Mouse (Mus musculus): ENCODE data around the gene Bcl2. TPM values are rescaled to one million over a fixed set of nuclear protein-coding genes. Genes with fewer than 3 reads are reported as not detected.

Bcl2 gene
- total RNA-seq, 4 experiments from 2014 or later: 1.6 to 2.1 (median 1.7) TPM

DNA sequence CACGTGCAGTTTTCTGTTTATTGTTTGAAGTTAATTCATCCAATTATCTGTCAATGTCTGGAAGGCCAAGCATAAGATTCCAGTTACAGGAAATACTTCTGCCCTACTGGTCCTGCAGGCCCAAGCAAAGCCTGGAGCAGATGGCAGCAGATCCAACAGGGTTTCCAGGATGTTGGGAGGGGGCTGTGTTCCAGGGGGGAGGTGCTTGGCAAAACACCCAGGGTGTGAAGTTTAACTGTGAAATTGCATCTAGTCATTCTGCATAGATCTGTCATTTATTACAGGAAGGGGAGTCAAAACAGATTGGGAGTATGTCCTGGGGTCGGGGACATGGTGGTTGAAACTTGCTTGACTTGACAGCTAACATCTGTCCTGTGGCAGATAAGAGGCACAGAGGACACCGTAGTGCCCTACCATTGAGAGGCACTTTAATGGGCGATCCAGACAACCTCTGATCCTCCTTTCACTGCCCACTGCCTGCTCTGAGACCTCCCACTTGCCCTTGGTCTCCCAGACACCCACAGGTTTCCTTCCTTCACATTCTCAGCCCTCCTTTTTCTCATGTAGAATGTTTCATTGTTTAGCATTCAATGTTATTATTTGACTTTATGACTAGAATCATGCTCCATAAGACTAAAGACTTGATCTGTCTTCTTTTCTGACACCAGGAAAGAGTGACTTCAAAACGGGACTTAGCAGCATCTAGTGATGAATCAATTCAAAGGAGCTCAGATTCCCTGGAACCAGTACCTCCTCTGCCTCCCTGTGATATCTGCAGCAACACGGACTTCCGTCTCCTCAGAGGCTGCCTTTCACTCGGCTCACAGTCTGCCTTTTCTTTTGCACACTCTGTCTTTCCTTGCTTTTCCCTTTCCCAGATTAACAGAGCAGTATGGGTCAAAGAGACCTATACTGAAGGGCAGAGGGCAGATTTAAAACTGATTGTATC lies 47.7 kb downstream of the Bcl2 start:
- DNase-seq (ENCODE audit: low spot score in 2 of 2): no peak

DNA sequence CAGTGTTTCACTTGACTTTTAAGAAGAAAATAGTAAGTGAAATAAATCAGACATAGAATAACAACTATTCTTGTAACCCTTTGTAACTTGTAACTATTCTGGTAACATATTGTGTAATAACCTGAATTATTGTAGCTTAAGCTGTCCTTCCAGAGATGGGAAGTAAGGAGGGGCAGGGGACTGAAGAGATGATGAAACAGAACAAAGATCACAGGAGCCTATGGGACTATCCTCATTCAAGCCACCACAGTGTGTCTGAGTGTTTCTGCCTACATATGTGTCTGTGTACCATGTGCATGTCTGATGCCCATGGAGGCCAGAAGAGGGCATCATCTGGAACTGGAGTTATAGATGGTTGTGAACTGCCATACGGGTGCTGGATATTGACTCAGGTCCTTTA lies 49.1 kb downstream of the Bcl2 start:
- DNase-seq (ENCODE audit: low spot score in 2 of 2): no peak

DNA sequence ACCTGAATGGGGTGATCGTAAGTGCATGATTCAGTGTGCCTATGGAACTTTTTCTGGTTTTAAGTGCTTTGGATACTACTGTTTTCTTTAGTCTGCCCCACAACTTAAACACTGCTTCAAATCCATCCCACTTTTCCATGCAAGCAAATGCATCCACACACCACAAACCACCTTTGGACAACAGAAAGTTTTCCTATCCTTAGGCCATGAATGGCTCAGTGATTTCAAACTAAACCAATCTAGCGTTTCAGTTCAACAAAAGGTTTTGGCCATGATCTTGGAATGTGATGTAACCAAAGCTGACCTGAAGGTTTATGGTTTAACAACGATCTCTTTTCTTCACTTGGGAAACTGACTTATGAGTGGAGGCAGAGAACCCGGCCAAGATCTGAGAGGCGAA lies 51.6 kb downstream of the Bcl2 start:
- no peak for DNase-seq (ENCODE audit: low spot score in 2 of 2)

DNA sequence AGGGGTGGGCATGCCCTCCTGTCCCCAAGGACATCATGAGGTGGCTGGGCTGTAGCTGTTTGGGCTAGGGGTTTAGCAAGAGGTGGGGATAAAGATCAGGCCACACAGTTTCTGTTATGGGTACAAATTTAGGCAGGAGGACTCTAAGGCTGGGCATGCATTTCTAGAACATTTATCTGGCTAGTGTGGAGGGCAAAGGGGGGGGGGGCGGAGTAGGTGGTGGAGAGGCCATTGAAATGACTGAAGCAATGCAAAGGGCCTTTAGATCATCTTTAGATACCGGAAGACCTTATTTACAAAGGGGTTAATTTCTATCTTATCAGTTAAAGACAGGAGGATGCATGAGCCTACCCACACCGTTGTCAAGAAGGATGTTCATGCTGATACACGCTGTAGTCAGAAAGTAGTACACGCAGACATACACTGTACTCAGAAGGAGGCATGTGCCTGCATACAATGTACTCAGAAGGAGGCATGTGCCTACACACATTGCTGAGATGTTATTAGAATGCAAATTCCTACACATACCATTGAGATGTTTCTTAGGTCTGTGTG lies 55.7 kb downstream of the Bcl2 start:
- DNase-seq (ENCODE audit: low spot score in 2 of 2): no peak

DNA sequence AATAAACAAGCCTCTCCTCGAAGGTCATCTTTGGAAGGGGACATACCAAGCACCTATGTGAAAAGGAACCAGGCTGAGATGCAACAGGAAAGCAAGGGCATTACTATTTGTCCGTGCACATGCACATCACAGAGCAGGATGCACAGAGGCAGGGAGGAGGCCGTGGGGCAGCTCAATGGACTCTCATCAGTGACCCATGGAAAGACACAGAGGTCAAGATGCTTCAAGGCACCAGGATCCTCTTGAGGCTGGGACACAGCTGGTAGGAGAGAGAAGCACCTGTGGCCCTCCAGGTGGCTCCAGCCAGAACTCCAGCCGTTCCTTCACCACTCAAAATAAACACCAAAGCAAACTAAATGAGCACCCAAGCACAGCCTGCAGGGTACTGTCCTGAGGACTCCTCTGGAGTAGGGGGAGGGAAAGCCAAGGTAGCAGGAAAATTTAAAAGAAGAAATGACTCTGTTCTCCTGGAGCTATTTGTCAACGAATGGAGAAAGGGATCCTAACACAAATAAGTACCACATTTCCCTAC lies 57.8 kb downstream of the Bcl2 start:
- no peak for DNase-seq (ENCODE audit: low spot score in 2 of 2)

DNA sequence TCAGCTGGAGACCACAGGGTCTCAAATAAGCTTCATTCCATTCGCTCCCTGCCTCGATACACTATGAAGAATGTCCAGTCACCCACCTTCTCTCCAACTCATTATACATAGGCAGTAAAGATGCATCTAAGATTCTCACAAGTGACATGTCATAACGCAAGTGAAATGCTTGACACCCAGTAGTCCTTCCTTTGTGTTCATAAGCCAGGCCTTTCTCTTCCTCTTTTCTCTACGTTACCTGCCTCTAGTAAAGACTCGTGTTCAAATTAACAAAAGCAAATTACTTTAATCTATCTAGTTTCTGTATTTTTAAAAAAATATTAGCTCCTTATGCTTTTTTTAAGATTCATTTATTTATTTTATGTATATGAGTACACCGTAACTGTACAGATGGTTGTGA lies 59.8 kb downstream of the Bcl2 start:
- DNase-seq (ENCODE audit: low spot score in 2 of 2): no peak

DNA sequence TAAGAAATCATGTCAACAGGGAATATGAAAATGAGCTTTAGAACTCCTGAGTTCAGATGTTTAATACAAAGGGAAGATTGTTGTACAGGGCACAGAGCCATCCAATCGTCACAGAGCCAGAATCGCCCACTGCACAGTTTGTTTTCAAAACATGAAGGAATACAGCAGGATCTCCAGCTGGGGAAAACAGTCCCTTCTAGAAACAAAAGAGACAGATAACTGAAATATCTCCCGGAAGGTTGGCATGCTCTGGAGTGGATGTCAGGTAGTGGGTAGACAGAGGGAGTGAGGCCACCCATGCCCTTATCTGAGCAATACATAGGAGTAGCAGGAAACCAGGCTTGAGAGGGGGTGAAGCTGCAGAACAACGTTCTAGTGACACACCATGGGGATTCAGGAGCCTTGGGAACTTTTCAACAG lies 60.6 kb downstream of the Bcl2 start:
- no peak for DNase-seq (ENCODE audit: low spot score in 2 of 2)

DNA sequence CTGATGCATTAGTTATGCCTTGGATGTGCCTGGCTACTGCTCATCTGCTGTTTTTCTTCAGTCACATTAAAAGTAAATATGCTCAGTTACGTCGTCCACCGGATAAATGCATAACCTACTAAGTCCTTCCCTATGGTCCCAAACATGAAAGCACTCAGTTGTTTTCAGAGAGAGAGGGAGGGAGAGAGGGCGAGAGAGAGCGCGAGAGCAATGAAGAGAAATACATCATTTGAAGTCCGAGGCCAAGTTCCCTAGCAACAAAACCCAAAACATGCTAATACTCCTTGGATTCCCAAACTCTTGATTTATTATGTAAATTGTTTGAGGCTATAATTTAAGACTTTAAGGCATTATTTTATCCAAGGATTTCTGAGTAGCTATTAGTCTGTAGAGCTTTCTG lies 62.9 kb downstream of the Bcl2 start:
- no peak for DNase-seq (ENCODE audit: low spot score in 2 of 2)

DNA sequence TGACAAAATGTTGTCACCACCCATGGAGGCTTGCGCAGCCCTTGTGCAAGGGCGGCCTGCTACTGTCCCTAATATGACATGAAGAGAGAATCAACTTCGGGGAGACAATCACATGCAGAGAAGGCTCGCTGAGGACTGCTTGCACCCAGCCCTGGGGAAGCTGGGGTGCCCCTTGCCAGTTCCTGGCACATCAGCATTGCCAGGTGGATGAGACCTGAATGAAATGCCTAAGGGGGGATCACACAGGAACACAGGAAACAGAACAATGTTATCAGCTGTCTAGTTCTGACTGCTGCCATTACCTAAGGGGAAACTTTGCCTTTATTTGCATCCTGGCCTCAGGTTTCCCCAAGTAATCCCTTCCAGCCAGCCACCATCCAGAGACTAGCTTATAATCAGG lies 63.6 kb downstream of the Bcl2 start:
- DNase-seq (ENCODE audit: low spot score in 2 of 2): no peak

DNA sequence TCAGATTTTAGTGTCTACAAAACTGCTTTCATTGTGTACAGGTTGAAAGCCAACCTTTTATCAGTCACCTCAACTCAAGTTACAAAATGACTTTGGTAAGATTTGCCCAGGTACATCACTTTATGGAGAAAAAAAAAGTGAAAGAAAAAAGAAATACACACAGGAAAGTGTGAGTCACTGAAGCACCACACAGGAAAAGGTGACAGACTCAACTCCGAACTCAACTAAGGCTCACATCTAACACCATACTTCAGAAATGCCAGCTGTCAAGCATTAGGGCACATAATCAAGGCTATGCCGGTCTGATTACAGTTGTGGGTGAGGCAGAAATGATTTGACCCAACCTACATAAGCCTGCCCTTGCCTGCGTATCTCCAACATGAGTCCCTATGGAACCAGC lies 66.7 kb downstream of the Bcl2 start:
- no peak for DNase-seq (ENCODE audit: low spot score in 2 of 2)

DNA sequence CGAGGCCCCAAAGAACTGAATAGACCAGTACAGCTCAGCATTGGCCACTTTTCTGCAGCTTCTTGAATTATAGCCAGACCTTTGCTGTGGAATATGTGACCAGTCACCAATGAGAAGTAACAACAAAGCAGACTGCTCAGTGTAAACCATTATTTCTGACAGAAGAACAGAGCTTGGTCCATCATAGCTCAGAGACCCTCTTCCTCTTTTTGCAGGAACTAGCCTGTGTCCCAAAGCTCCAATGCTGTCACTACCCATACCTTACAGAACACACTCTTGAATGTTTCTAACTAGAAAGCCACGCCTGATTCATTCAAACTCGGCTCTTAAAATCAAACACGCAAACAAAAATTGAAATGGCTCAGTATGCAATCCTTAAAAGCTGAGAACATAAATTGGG lies 69.5 kb downstream of the Bcl2 start:
- no peak for DNase-seq (ENCODE audit: low spot score in 2 of 2)

DNA sequence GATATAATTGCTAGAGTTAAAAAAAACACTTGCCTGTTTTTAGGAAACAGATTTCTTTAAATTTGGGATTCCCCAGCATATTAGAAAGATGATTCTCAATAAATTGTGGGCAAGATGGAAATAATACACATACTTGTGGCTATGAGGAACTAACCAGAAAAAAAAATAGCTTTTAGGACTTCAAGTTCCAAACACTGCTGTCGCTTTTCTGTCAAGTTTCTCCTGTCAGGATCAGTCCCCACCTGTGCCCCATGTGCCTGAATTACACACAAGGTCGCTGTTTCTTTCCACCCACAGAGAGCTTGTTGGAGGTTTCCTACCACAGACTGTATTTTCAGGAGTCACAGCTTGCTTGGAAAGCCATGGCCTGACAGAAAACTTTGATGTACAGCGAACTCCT lies 70.5 kb downstream of the Bcl2 start:
- DNase-seq (ENCODE audit: low spot score in 2 of 2): no peak

DNA sequence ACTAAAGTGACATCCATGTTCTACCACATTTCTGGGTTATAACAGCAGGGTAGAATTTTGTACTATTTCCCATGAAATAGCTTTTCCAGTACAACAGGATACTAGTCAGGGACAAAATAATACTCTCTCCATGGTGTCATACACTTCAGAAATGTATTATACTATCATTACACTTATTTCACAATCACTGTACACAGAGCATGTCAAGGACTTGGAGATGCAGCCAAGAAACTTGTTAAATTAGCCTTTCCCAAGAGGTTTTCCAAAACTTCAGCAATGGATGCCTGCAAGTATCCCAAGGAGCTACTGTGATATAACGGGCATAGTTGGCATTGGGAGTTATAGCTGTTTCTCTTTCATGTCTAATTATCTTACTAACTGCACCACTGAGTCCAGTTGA lies 73.5 kb downstream of the Bcl2 start:
- DNase-seq (ENCODE audit: low spot score in 2 of 2): no peak

DNA sequence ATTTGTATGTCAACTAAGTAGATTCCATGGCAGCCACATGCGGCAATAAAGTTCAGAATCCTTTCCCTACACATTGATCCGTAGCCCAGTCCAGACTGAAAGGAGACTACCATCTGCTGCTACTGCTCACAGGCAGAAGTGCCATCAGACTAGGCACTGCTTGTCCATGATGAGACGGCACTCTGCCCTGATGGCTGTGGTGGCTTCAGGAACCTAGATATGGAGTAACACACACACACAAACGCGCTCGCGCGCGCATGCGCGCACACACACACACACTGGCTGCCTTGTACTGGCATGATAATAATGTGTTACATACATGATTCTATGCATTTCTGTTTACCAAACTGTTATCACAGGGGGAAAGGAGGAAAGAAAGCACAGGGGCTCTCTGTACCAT lies 76.4 kb downstream of the Bcl2 start:
- DNase-seq (ENCODE audit: low spot score in 2 of 2): no peak

DNA sequence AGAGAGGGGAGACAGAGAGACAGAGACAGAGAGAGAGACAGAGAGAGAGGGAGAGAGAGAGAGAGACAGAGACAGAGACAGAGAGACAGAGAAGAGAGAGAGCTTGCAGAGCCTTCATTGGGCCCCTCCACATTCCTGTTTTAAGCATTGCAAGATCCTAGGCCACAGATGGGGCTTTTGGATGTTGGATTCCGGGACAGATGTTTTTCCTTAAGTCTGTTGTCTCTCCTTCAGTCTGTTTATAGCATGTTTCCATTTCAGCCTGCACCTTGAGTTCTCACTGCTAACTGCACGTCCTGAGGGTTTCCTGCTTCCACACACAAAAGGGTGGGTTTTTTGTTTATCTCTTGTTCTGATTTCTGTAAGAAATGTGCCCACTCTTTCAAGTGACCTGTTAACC lies 77.4 kb downstream of the Bcl2 start:
- DNase-seq (ENCODE audit: low spot score in 2 of 2): no peak

DNA sequence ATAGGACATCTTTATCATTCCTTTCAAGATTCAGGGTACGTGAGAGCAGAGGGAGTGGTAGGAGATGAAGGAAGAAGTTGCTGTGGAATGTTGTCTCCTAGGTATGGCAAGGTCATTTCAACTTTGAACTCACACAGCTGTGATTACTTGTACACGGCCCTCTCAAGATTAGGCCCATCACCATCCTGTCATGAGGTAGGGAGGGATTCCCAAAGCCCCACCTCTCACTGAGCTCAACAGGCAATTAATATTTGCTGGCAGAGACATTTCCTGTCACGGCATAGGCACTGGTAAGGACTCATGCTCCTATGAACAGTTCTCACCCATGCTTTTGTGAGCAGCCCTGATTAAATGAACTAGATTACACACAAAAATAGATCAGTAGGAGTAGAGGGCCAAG lies 80.9 kb downstream of the Bcl2 start:
- no peak for DNase-seq (ENCODE audit: low spot score in 2 of 2)

DNA sequence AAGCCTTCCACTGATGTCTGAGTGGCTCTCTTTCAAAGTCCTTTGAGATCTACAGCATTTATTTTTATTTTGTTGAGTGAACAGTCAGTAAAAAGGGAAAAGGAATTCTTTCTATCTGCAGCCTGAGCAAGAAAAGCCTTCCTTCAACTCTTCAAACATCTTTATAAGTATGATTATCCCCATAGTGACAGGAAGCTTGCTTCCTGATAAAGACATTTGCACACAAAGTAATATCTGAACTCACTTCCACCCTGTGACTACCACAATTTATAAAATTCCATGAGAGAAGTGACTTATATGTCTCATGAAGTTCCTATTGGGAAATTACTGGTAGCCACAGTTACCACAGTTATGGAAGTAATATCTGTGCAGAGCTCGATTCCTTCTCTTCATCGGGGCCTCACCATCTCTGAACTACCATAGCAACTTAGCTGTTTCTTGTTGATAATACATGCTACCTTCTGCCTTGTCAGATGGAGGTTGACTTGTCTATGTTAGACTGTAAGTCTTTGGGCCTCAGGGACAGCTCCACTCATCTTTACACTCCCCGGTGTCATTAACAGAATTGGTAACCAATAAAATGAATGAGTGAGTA lies 82.1 kb downstream of the Bcl2 start:
- DNase-seq (ENCODE audit: low spot score in 2 of 2): no peak

DNA sequence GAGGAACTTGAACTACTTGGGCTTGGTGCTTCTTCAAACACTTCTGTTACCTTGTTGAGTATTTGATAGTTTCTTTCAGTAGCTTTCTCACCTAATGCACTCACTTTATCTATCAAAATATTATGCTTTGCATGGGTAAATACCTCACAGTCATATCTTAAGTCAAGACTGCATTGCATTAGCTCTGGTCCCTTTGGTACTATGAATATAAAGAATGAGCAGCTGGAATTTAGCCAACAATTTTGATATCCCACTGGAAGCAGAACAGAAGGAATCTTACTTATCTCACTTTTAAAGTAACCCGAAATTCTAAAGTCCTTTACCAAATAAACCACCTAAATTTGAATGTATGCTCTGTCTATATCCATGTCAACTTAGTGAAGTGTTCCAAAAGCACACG lies 83.1 kb downstream of the Bcl2 start:
- DNase-seq (ENCODE audit: low spot score in 2 of 2): no peak

DNA sequence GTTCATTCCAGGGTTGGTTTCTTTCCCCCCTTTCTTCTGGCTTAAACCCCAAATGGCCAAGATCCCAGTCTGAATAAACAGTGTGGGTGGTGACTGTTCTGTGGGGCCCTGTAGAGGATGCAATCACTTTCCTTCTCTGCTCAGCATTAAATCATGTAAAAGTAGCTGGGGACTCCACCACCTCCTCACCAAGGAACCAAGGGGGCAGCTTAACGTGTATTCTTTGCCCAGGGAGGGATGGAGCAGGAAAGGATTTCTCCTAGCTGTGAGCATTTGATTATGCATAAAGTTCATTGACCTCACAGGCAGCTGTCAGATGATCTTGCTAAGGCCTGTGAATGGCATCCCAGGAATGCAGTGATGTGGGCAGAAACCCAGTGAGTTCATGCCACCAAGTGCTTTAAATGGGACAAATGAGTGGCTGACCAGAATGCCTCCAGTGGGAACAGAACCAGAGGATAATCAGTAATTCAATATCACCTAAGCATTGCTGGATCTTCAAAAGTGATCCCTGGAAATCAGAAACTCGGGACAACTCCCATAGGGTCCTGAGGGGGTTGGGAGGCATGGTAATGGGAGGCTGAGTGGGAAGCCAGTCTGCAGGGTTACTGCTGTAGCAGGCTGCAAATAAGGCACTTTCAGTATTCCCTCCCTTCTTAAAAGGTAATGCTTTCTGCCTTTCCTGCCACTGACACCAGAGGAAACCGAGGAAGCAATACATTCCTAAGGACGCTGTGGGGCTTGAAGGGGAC lies 84.0 kb downstream of the Bcl2 start:
- peak in 1 of 2 experiments; percentile 24 for DNase-seq (ENCODE audit: low spot score in 2 of 2)

DNA sequence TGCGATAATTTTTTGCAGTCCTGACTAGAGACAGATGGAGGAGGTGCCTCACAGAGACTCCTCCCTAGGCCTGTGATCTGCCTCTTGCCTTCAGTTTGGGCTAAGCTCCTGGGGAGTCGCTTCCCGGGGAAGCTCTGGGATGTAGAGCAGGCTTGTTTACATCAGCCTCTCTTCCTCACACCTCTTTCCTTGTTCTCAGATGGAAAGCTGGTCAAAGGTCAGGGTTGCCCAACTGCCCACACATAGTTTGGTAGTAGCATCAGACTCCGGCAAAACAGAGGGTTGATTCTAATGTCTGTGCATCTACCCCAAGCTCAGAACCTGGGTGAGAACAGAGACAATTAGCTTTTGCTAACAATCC lies 84.6 kb downstream of the Bcl2 start:
- peak in 1 of 2 experiments; percentile 16 for DNase-seq (ENCODE audit: low spot score in 2 of 2)

DNA sequence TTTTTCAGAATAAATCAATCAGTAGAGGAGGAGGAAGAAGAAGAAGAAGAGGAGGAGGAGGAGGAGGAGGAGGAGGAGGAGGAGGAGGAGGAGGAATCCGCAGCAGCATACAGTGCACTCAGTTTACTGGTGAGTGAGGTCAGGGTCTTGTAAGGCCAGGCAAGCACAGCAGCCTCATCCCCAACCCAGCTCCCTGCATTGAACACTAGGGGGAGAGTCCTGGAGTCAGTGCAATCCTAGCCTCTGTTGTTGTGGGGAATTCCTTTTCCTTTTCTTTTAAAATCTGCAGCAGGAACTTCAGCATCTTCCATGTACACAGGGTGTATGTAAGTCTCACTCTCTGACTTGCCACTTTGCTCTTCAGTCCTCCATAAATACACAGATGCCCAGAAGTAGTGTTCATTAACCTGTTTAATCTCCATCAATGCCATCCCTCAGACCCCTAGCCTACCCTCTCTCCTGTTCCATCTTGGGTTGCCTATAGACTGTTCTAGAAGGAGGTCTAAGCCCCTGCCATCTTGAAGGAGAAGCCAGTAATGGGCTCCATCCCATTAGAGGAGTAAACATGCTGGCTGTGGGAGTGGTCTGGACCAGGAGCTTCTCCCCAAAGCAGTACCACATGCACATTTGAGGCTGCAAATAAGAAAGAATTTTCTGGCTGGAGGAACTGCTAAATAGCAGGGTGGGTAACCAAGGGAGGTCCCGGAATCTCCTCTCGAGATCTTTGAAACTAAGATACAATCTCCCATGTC lies 85.2 kb downstream of the Bcl2 start:
- DNase-seq (ENCODE audit: low spot score in 2 of 2): no peak
